Mouse (Mus musculus): ENCODE measurements around the gene Lrrc23. TPM values are rescaled to one million over a fixed set of nuclear protein-coding genes. Genes with fewer than 3 reads are reported as not detected.
A peak's percentile ranks its signal among the peaks of the same experiment; 100 is the strongest.

The Lrrc23 gene
- polyA plus RNA-seq, 1 experiment from 2014 or later = 1.8 TPM

DNA sequence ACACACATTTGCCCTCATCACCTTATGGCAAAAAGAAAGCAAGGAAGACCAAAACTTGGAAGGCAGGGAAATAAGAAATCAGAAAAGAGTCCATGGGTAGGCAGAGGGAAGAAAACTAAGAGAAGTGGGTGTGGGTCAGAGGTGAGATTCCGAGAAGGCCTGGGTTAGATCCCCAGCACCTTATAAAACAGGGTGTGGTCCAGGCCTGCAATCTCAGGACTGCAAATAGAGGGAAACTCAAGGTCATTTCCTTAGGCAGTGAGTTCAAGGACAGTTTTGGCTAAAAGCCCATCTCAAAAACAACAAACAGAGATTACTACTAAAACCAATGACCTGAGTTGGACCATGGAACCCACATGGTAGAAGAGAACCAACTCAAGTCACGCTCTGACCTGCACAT is 25.7 kb downstream of the Lrrc23 start:
- H3K4me2 ChIP-seq = no peak overlapping the region
- H3K9ac ChIP-seq (ENCODE audit: low read length) = no peak overlapping the region
- no peak overlapping the region for H3K27ac ChIP-seq (ENCODE audit: low read depth, low read length)
- H3K4me1 ChIP-seq (ENCODE audit: control insufficient read depth, insufficient read depth, low read length) = peaks cover 31% of the 10 kb centered on the region
- H3K4me3 ChIP-seq (ENCODE audit: low read depth, low read length) = no peak overlapping the region
- 90% methylated on average over 2 of the region's 2 CpGs for WGBS
- ATAC-seq (ENCODE audit: low FRiP score) (no peak), DNase-seq (ENCODE audit: low spot score, missing footprints) (no peak)
- H3K9me3 ChIP-seq (ENCODE audit: control insufficient read depth, low read length) = no peaks in the 10 kb centered on the region
- 0 out of 2 replicates have a peak, but pooled peaks cover 4% of the 10 kb centered on the region for H3K36me3 ChIP-seq (ENCODE audit: control insufficient read depth, insufficient read depth, low read length)
- H3K27me3 ChIP-seq (ENCODE audit: control insufficient read depth, insufficient read depth, low read length) = no peaks in the 10 kb centered on the region

DNA sequence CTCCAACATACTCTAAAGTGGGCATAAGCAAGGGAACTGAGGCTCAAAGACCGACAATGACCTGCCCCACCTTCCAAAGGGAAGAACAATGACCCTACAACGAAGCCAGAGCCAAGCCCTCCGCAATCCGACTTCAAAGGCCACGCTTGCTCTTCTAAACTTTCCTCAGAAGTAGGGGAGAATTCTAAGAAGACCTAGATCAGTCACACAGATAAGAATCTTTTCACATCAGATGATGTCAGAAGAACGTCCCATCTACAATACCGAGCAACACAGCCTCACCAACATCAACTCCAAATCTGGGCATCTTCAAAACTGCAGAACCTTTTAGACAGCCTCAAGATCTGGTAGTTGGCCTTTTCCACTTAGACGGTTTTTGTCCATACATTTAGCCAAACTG is 29.1 kb downstream of the Lrrc23 start:
- WGBS = 84% methylated on average over 8 of the region's 8 CpGs
- peaks cover 12% of the 10 kb centered on the region for H3K36me3 ChIP-seq (ENCODE audit: control insufficient read depth, insufficient read depth, low read length)
- H3K4me1 ChIP-seq (ENCODE audit: control insufficient read depth, insufficient read depth, low read length) = peaks cover 22% of the 10 kb centered on the region
- no peak overlapping the region for H3K9ac ChIP-seq (ENCODE audit: low read length)
- H3K9me3 ChIP-seq (ENCODE audit: control insufficient read depth, low read length) = no peaks in the 10 kb centered on the region
- DNase-seq (ENCODE audit: low spot score, missing footprints) (no peak), ATAC-seq (ENCODE audit: low FRiP score) (no peak)
- H3K4me2 ChIP-seq = no peak overlapping the region
- no peak overlapping the region for H3K27ac ChIP-seq (ENCODE audit: low read depth, low read length)
- no peak overlapping the region for H3K4me3 ChIP-seq (ENCODE audit: low read depth, low read length)
- no peaks in the 10 kb centered on the region for H3K27me3 ChIP-seq (ENCODE audit: control insufficient read depth, insufficient read depth, low read length)

DNA sequence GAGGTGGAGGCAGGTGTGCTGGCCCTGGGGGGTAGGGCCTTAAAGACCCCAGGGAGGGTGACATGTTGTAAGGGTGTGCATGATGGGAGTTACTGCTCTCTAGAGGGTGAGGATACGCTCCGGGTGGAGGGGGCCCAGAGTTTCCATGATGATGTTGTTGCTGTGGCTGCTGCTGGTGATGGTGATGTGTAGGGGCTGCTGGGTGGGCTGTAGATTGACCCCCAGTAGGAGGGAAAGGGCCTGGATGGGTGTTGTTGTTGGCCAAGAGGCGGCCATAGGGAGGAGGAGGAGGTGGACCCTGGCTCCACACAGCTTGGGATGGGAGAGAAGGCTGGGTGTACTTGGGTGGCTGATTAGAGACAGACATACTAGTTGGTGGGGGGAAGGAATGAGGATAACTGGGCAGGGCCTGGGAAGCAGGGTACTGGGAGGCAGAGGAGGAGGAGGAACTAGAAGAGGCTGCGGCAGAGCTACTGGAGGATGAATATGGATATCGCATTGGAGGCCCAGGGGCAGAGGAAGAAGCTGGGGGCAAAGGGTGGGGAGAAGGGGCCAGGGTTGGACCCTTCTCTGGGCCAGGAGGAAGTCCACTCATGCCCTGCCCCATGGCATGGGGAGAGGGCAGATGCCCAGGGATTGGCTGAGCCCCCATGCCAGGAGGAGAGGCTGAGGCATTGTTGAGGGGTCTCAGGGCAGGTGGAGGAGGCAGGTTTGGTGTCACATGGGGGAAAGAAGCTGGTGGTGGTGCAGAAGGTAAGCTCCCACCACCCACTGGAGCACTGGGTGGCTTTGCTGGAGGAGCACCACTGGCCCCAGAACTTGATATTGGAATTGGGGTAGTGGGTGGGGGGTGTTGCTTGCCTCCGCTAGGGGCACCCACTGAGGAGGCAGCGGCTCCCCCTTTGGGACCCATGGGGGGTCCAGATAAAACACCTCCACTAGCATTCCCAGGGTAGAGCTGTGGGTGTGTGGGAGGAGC is 32.6 kb downstream of the Lrrc23 start:
- H3K4me1 ChIP-seq (ENCODE audit: control insufficient read depth, insufficient read depth, low read length) = peaks cover 17% of the 10 kb centered on the region
- ATAC-seq (ENCODE audit: low FRiP score) = no peak
- no peak for DNase-seq (ENCODE audit: low spot score, missing footprints)
- H3K4me2 ChIP-seq = peak overlapping the region; percentile 98
- no peak overlapping the region for H3K9ac ChIP-seq (ENCODE audit: low read length)
- WGBS = 93% methylated on average over 7 of the region's 7 CpGs
- no peaks in the 10 kb centered on the region for H3K27me3 ChIP-seq (ENCODE audit: control insufficient read depth, insufficient read depth, low read length)
- no peak overlapping the region for H3K27ac ChIP-seq (ENCODE audit: low read depth, low read length)
- peaks cover 20% of the 10 kb centered on the region for H3K36me3 ChIP-seq (ENCODE audit: control insufficient read depth, insufficient read depth, low read length)
- no peaks in the 10 kb centered on the region for H3K9me3 ChIP-seq (ENCODE audit: control insufficient read depth, low read length)
- no peak overlapping the region for H3K4me3 ChIP-seq (ENCODE audit: low read depth, low read length)

DNA sequence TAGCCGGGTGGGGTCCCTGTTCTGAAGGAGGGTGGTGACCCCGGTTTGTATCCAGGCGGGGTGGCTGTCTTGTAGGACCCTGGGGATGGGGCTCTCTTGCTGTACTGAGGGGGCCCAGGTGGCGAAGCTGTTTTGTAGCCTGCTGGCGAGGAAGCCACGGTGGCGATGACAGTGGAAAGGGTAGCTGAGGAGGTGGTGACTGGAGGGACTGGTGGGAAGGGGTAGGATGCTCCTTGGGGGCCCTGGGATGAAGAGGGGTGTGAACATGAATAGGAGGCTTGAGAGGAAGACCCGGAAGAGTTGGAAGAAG is 33.3 kb downstream of the Lrrc23 start:
- no peaks in the 10 kb centered on the region for H3K9me3 ChIP-seq (ENCODE audit: control insufficient read depth, low read length)
- WGBS = 20% methylated on average over 8 of the region's 8 CpGs

DNA sequence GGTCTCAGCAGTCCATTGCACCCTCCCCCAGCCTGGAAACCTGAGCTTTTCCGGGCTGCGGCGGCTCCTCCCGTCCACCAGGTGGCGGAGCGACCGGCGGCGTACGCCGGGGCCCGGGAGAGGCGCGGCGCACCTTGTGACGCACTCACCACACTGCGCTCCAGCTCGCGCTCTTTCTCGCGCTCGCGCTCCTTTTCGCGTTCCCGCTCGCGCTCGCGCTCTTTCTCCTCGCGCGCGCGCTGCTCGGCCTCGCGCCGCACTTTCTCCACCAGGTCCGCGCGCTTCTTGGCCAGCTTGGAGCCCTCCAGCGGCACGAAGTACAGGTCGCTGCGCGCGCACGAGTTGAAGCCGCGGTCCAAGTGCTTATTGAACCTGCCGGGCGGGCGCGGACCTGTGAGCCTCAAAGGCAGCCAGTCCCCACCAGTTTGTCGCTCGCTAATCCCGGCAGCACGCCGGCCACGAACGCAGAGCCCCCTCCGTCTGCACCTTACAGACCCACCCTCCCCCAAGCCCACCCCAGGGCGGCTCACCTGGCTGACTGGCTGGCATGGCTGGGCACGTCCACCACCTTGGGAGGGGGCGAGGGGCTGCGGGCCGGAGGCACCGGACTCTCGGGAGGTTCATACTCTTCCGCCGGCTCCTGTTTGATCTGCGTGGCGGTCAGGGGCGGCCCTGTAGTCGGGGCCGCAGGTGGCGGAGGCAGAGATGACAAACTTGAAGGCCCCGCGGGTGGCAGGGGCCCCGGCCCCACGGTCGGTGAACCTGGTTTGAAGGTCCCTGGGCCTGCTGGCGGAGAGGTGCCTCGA is 33.8 kb downstream of the Lrrc23 start:
- peak overlapping the region; percentile 86 for H3K9ac ChIP-seq (ENCODE audit: low read length)
- WGBS = under 1% methylated on average over 79 of the region's 85 CpGs
- H3K4me1 ChIP-seq (ENCODE audit: control insufficient read depth, insufficient read depth, low read length) = peaks cover 22% of the 10 kb centered on the region
- peak; percentile 99 for DNase-seq (ENCODE audit: low spot score, missing footprints)
- peaks cover 20% of the 10 kb centered on the region for H3K36me3 ChIP-seq (ENCODE audit: control insufficient read depth, insufficient read depth, low read length)
- no peaks in the 10 kb centered on the region for H3K27me3 ChIP-seq (ENCODE audit: control insufficient read depth, insufficient read depth, low read length)
- H3K27ac ChIP-seq (ENCODE audit: low read depth, low read length) = peak overlapping the region; percentile 85
- peak; percentile 83 for ATAC-seq (ENCODE audit: low FRiP score)
- peak overlapping the region; percentile 57 for H3K4me3 ChIP-seq (ENCODE audit: low read depth, low read length)
- no peaks in the 10 kb centered on the region for H3K9me3 ChIP-seq (ENCODE audit: control insufficient read depth, low read length)
- peak overlapping the region; percentile 98 for H3K4me2 ChIP-seq

More for the DNA sequence above, 33.3 kb downstream of the Lrrc23 start:
- peak overlapping the region; percentile 57 for H3K4me3 ChIP-seq (ENCODE audit: low read depth, low read length)
- H3K27ac ChIP-seq (ENCODE audit: low read depth, low read length) = peak overlapping the region; percentile 85
- peak overlapping the region; percentile 86 for H3K9ac ChIP-seq (ENCODE audit: low read length)
- no peaks in the 10 kb centered on the region for H3K27me3 ChIP-seq (ENCODE audit: control insufficient read depth, insufficient read depth, low read length)
- peak overlapping the region; percentile 98 for H3K4me2 ChIP-seq
- DNase-seq (ENCODE audit: low spot score, missing footprints) (no peak), ATAC-seq (ENCODE audit: low FRiP score) (peak; percentile 6; the same call in 1 of the 2 replicates)
- H3K36me3 ChIP-seq (ENCODE audit: control insufficient read depth, insufficient read depth, low read length) = peaks cover 20% of the 10 kb centered on the region
- peaks cover 22% of the 10 kb centered on the region for H3K4me1 ChIP-seq (ENCODE audit: control insufficient read depth, insufficient read depth, low read length)

DNA sequence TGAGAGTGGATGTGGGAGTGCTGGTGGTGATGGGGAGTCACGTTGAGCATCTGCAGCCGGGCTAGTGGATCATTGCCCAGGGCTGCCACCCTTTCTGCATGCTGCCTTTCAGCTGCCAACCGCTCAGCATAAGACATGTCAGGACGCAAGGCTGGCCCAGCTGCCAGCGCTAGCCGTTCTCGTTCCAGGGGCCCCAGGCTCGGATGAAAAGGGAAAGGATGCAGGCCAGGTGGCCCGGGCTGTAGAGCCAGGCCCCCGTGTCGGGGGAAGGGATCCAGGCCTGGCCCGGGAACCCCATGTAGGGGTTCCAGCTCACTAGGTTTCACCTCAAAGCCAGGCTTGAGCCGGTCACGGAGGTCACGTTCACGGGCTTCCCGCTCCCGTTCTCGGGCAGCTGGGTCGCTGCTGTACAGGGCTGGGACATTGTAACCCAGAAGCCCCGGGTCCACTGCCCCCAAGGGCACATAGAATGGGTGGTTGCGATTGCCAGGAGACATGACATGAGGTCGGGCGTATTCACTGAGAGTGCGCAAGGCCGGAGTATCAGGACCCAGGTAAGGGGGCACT is 34.7 kb downstream of the Lrrc23 start:
- Histone ChIP-seq H3K4me1 (ENCODE audit: control insufficient read depth, insufficient read depth, low read length) (peaks cover 26% of the 10 kb centered on the region), H3K4me2 (peak overlapping the region; percentile 98), H3K36me3 (ENCODE audit: control insufficient read depth, insufficient read depth, low read length) (peaks cover 20% of the 10 kb centered on the region), H3K27ac (ENCODE audit: low read depth, low read length) (peak overlapping the region; percentile 44; the same call in 1 of the 2 replicates), H3K9me3 (ENCODE audit: control insufficient read depth, low read length) (no peaks in the 10 kb centered on the region), H3K27me3 (ENCODE audit: control insufficient read depth, insufficient read depth, low read length) (no peaks in the 10 kb centered on the region), H3K4me3 (ENCODE audit: low read depth, low read length) (peak overlapping the region; percentile 57; the same call in 1 of the 2 replicates), H3K9ac (ENCODE audit: low read length) (peak overlapping the region; percentile 86)
- no peak; the same call in 1 of the 2 replicates for ATAC-seq (ENCODE audit: low FRiP score)
- DNase-seq (ENCODE audit: low spot score, missing footprints) = no peak
- WGBS = 72% methylated on average over 26 of the region's 26 CpGs

DNA sequence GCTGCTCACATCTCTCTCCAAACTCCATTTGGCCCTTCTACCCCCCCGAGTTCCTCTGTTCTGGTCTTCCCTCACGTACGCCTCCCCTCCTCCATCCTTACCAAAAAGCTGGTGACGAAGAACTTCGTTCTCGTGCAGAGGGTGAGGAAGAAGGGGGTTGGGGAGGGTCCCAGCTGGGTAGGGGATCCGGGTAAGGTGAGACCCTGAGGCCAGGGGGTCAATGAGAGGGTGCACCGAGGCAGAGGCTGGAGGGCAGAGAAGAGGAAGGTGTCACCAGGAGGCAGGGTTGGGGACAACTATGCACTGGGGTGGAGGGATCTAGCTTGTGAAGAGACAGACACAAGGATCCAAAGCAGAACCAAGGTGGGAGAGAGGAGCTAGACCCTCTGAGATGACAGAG is 35.9 kb downstream of the Lrrc23 start:
- 88% methylated on average over 8 of the region's 8 CpGs for WGBS
- peaks cover 15% of the 10 kb centered on the region for H3K36me3 ChIP-seq (ENCODE audit: control insufficient read depth, insufficient read depth, low read length)
- peaks cover 30% of the 10 kb centered on the region for H3K4me1 ChIP-seq (ENCODE audit: control insufficient read depth, insufficient read depth, low read length)
- DNase-seq (ENCODE audit: low spot score, missing footprints) (no peak), ATAC-seq (ENCODE audit: low FRiP score) (no peak)
- H3K4me2 ChIP-seq = no peak overlapping the region
- no peak overlapping the region for H3K4me3 ChIP-seq (ENCODE audit: low read depth, low read length)
- no peaks in the 10 kb centered on the region for H3K27me3 ChIP-seq (ENCODE audit: control insufficient read depth, insufficient read depth, low read length)
- no peak overlapping the region for H3K27ac ChIP-seq (ENCODE audit: low read depth, low read length)
- H3K9ac ChIP-seq (ENCODE audit: low read length) = no peak overlapping the region
- H3K9me3 ChIP-seq (ENCODE audit: control insufficient read depth, low read length) = no peaks in the 10 kb centered on the region

DNA sequence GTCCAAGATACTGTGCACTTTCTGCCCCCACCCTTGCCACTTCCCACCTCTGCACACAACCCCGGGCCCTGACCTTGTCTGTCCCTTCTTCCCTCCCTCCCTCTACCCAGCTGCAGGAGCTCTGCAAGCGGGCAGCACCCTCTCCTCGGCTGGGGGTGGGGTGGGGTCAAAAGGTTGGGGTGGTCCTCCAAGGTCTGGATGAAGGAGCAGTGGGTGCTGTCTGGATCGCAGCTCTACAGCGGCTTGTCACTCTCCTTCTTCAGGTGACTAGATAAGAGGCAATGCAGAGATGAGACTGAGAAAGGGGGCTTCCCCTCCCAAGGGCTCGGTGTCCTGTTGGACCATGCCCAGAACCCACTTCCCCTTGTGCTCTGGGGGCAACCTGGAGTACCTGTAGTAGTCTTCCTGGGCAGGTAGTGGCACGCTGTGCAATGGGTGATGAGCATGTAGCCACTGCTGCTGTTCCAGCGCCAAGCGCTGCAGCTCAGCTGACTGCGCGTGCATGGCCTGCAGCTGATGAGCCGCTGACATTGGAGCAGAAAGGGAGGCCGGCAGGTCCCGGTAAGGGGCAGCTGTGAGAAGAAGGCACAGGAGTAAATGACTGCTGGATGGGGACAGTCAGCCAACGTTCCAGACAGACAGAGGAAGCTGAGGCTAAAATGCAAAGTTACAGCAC is 36.5 kb downstream of the Lrrc23 start:
- no peak overlapping the region for H3K4me3 ChIP-seq (ENCODE audit: low read depth, low read length)
- H3K4me2 ChIP-seq = no peak overlapping the region
- DNase-seq (ENCODE audit: low spot score, missing footprints) = no peak
- H3K4me1 ChIP-seq (ENCODE audit: control insufficient read depth, insufficient read depth, low read length) = peaks cover 33% of the 10 kb centered on the region
- peaks cover 15% of the 10 kb centered on the region for H3K36me3 ChIP-seq (ENCODE audit: control insufficient read depth, insufficient read depth, low read length)
- 94% methylated on average over 15 of the region's 15 CpGs for WGBS
- no peaks in the 10 kb centered on the region for H3K27me3 ChIP-seq (ENCODE audit: control insufficient read depth, insufficient read depth, low read length)
- H3K9ac ChIP-seq (ENCODE audit: low read length) = no peak overlapping the region
- H3K27ac ChIP-seq (ENCODE audit: low read depth, low read length) = no peak overlapping the region
- no peaks in the 10 kb centered on the region for H3K9me3 ChIP-seq (ENCODE audit: control insufficient read depth, low read length)
- ATAC-seq (ENCODE audit: low FRiP score) = no peak

Measured in midbrain, embryonic 11.5 days (tissue).